Mouse (Mus musculus): Measurements from ENCODE around the gene Ezh1.

Ezh1 gene

GRCm38 (mm10) chr11:101226065-101226701 is at the start of gene Ezh1:
Gene Ezh1, minus strand, starts transcription at chr11:101226463.
- peak; percentile 77 for DNase-seq (ENCODE audit: low read depth)

- DNase-seq (ENCODE audit: low read depth): no peak
Observed at GRCm38 (mm10) chr11:101275309-101275708, 49.0 kb upstream of the Ezh1 start.

GRCm38 (mm10) chr11:101272446-101272845 is 46.2 kb upstream of the Ezh1 start:
- no peak for DNase-seq (ENCODE audit: low read depth)

GRCm38 (mm10) chr11:101269577-101270116 is 43.4 kb upstream of the Ezh1 start:
- DNase-seq (ENCODE audit: low read depth): peak; percentile 41

- DNase-seq (ENCODE audit: low read depth): no peak
Observed at GRCm38 (mm10) chr11:101265906-101266305, 39.6 kb upstream of the Ezh1 start.

- DNase-seq (ENCODE audit: low read depth): no peak
Observed at GRCm38 (mm10) chr11:101264954-101265471, 38.8 kb upstream of the Ezh1 start.

GRCm38 (mm10) chr11:101263989-101264280 is 37.7 kb upstream of the Ezh1 start:
- DNase-seq (ENCODE audit: low read depth): no peak

- no peak for DNase-seq (ENCODE audit: low read depth)
Observed at GRCm38 (mm10) chr11:101263138-101263988, 37.1 kb upstream of the Ezh1 start.

- no peak for DNase-seq (ENCODE audit: low read depth)
Observed at GRCm38 (mm10) chr11:101262272-101262967, 36.2 kb upstream of the Ezh1 start.

- no peak for DNase-seq (ENCODE audit: low read depth)
Observed at GRCm38 (mm10) chr11:101260826-101261380, 34.6 kb upstream of the Ezh1 start.

GRCm38 (mm10) chr11:101259948-101260825 is 33.9 kb upstream of the Ezh1 start, which contains the start of gene Wnk4:
Gene Wnk4, plus strand, starts transcription at chr11:101260567.
- peak; percentile 45 for DNase-seq (ENCODE audit: low read depth)

- DNase-seq (ENCODE audit: low read depth): no peak
Observed at GRCm38 (mm10) chr11:101259261-101259712, 33.0 kb upstream of the Ezh1 start.

- no peak for DNase-seq (ENCODE audit: low read depth)
Observed at GRCm38 (mm10) chr11:101255826-101256775, 29.8 kb upstream of the Ezh1 start.

GRCm38 (mm10) chr11:101253613-101254389 is 27.5 kb upstream of the Ezh1 start, which contains the start of gene Vps25:
Gene Vps25, plus strand, starts transcription at chr11:101253707.
- peak; percentile 90 for DNase-seq (ENCODE audit: low read depth)

GRCm38 (mm10) chr11:101252941-101253340 is 26.7 kb upstream of the Ezh1 start:
- DNase-seq (ENCODE audit: low read depth): peak; percentile 58

- no peak for DNase-seq (ENCODE audit: low read depth)
Observed at GRCm38 (mm10) chr11:101251031-101251430, 24.8 kb upstream of the Ezh1 start.

GRCm38 (mm10) chr11:101248258-101248994 is 22.2 kb upstream of the Ezh1 start:
- peak; percentile 86 for DNase-seq (ENCODE audit: low read depth)

- no peak for DNase-seq (ENCODE audit: low read depth)
Observed at GRCm38 (mm10) chr11:101247521-101248030, 21.3 kb upstream of the Ezh1 start.
